Mouse (Mus musculus) MEL-GATA-1-ER (cell line): ENCODE data around the gene Mta3.
A peak's percentile ranks its signal among the peaks of the same experiment; 100 is the strongest.
"Not testable (repeated sequence)": the region's sequence is repeated elsewhere in the genome, so short reads cannot be mapped to it uniquely, and the experiment has no call there.

ENCODE experiments used
- DNase-seq: peaks from one replicate; pipeline ENCODE4 v3.0.0-alpha.2; 2012; ENCODE audit warnings: low read depth; ENCODE audit errors: extremely low read depth

Mta3 gene

DNA sequence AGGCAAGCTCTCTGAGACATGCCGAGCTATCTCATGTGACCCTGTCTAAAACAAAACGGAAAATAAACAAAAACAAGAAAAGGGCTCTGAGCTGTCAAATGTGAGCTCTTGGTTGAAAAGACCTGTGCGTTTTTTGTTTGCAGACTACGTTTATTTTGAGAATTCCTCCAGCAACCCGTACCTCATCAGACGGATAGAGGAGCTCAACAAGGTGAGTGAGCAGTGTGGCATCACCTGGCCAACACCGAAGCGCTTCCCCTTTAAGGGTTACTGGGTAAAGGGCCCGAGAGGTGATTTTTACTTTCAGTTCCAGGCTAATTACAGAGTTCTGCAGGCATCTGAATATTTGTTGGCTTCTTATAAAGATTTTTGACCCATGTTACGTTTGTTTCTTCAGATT, 2.3 kb downstream of the Mta3 start:
- no peak for DNase-seq

DNA sequence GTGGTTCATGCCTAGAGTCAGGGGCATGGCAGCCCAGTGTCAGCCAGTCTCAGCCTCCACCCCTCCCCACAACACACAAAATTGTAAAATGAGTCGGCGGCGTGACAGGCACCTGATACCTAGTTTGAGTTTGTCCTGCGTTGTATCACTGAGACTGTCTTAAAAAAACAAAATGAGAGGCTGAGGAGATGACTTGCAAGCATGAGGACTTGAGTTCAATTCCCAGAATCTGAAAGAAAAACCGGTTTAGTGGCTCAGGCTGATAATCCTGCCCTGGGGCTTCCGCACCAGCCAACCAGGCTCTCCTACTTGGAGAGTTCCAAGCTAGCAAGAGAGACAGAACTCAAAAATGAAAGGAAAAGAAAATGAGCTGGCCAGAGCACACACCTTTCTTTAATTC, 2.9 kb downstream of the Mta3 start:
- DNase-seq = no peak

- not testable (repeated sequence) for DNase-seq
These were observed 3.6 kb downstream of the Mta3 start for GRCm38 (mm10) chr17:83709517-83709916.

DNA sequence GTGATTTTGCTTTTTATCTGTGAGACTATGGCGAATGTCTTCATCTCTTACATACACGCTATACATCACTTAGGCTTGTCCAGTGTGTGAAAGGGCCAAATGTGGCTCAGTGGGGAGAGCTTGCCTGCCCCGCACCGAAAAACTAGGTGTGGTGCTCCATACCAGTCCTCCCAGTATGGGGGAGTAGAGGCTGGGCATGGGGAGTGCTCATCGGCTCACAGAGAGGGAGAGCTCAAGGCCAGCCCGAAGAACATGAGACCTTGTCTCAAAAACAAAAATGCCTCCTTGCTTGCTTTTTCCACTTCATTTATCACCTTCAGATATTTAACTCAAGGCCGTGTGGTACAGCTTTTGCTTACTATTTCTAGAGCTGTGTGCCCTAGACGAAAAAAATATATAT, 4.7 kb downstream of the Mta3 start:
- DNase-seq = no peak

DNA sequence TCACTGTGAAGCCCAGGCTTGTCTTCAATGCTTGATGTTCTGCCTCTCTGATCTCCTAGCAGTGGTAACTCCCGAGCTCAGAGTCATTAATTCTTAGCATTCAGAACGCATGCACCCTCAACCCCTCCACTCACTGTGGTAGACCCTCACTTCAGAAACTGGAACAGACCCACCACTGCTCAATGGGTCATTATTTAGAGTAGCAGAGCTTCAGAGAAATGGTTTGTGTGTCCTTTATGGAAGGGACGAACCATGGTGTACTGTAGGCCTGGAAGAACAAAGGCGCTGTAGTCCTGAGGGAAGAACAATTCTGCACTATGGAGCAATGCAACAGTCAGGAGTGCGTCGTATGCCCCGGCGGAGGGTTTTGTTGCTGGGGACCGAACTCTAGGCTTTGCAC, 6.4 kb downstream of the Mta3 start:
- no peak for DNase-seq

- no peak for DNase-seq
These were observed 14.5 kb downstream of the Mta3 start for GRCm38 (mm10) chr17:83720449-83720848.

- no peak for DNase-seq
These were observed 15.2 kb downstream of the Mta3 start for GRCm38 (mm10) chr17:83721157-83721556.

GRCm38 (mm10) chr17:83723064-83723463, 17.1 kb downstream of the Mta3 start:
- DNase-seq = no peak

DNA sequence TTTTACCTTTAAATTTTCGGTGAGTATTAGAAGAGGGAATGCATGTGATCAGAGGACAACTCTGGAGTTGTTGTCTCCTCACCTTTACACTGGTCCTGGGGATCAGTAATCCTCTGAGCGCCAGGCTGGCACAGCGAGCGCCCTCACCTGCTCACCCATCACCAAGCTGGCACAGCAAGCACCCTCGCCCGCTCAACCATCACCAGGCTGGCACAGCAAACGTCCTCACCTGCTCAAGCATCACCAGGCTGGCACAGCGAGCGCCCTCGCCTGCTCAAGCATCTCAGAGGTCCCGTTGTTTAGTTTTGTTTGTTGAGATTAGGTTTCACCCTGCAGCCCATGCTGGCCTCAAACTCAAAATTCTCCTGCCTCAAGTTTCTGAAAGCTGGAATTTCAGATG, 20.5 kb downstream of the Mta3 start:
- no peak for DNase-seq

GRCm38 (mm10) chr17:83727707-83728106, 21.7 kb downstream of the Mta3 start:
- DNase-seq = no peak

DNA sequence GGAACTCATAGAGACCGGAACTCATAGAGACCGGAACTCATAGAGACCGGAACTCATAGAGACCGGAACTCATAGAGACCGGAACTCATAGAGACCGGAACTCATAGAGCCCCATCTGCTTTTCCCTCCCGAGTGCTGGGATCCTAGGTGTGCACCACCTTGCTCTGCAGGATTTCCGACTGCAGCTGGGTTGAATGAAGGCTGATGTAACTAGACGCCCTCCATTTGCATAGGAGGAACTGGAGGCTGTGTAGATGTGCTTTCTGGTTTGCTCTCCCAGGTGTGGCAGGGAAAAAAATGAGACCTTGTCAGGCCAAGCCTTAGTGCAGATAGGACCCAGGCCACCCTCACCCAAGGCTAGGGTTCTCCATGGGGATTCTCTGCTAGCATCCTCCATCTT, 23.1 kb downstream of the Mta3 start:
- no peak for DNase-seq

- no peak for DNase-seq
These were observed 24.2 kb downstream of the Mta3 start for GRCm38 (mm10) chr17:83730123-83730522.

DNA sequence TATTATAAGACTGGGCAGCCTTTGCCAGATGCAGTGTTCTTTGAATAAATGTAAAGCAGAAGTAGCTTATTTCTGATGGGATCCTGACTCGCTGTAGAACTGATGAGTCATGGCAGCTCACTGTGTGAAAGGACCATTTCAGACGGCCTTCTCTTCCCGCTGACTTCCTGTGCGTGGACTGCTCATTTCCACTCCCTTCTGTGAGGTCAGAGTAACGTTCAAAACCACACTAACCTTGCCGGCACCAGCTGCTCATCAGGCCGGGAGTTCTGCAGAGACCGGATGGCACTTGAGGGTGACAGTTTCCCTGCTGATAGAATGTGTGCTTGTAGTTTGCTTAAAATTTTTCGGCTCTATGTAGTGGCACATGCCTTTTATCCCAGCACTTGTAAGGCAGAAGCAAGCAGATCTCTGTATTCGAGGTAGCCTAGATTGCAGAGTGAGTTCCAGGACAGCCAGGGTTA, 26.2 kb downstream of the Mta3 start:
- DNase-seq = peak; percentile 89

GRCm38 (mm10) chr17:83732801-83733200, 26.8 kb downstream of the Mta3 start:
- peak; percentile 62 for DNase-seq

DNA sequence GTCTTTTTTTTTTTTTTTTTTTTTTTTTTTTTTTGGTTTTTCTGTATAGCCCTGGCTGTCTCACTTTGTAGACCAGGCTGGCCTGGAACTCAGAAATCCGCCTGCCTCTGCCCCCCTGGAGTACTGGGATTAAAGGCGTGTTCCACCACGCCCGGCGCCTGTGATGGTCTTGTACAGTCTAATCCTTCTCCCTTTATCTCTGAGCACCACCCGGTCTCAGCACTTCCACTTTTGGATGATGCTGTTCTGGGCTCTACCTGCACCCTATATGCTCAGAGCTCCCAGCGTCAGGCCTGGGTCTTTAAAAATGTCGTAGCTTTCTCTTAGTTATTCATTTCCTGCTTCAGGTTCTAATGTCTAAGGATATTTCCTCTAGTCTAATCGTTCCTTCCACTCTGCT, 30.7 kb downstream of the Mta3 start:
- no peak for DNase-seq

GRCm38 (mm10) chr17:83737775-83738174, 31.8 kb downstream of the Mta3 start:
- no peak for DNase-seq

GRCm38 (mm10) chr17:83740135-83740676, 34.2 kb downstream of the Mta3 start:
- no peak for DNase-seq

DNA sequence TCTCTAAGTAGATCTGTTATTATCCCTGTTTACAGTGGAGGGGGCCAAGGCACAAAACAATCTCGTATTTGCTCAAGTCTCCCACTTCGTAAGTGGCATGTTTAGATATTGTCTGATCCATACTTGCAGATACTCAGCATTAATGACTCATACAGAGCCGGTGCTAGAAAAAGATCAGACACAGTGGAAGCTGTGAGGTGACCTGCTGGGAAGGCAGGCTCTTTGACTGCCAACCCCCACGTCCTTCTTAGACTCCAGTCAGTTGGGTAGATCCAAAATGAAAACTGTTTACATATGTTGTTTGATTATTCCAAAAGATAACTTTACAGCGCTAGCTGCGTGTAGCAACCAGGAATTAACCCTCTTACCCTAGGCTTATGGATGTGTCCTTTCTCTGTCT, 35.3 kb downstream of the Mta3 start:
- DNase-seq = no peak

DNA sequence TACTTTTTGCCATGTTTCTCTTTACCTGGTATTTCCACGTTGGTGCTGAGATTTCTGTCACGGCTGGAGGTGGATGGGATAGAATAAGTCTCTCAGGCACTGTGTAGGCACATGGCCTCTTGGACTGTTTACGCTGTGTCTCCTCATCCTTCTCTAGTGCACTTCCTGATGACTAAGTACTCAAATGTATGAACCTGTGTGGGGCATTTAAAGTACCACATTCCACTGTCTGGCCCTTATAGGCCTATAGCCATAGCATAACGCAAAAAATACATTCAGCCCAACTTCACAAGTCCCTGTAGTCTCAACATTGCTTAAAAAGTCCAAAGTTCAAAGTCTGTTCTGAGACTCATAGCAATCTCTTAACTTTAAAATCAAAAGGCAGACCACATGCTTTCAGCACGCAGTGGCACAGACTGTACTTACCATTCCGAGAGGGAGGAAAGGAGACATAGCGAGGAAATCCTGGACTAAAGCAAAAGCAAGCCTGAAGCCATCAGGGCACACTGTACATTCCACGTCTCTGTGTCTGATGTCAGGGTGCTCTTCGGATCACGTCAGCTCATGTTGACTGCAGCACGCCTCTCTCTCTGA, 38.4 kb downstream of the Mta3 start:
- no peak for DNase-seq

DNA sequence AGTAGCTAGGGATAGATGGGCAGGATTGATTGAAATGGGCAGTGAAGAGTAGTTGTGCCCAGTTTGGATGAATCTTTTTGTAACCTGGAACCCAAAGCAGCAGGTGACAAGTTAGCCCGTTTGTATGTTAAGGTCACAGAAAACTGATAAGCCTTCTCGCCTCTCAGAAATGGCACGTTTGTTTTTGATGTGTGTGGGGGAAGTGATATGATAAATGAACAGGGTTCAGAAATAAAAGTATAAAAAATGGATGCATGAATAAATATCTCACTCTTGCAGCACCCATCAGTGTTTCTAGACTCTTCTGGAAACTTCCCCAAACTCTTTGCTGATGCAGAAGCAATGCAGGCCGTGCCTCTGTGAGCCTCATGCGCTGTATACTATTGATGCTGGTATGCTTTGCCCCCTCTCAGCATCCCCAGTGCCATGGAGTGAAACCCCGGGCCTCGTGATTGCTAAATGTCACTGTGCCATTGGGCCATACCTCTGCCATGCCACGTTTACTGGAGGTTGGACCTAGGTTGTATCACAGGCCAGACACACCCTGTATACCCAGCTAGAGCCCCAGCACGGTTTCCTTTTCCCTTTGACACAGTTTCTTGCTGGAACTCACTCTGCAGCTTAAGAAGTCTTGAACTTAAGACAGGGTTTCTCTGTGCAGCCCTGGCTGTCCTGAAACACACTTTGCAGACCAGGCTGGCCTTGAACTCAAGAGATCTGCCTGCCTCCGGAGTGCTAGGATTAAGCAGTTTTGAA, 41.6 kb downstream of the Mta3 start:
- DNase-seq = no peak

GRCm38 (mm10) chr17:83750216-83750950, 44.4 kb downstream of the Mta3 start:
- no peak for DNase-seq
